In the genomic region with DNA sequence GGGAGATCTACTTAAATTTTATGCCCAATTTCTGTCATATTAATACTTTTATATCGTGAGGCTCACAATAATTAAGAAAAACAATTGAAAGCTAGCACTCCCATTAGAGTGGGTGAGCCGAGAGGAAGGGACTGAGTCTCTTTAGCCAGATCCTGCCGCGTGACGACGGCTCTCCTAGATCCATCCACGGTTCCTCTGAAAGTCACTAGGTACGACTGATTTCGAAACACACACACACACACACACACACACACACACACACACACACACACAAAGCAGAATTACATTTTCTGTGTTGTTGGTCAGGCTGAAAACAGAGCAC, we compare ENCODE assay signal across 7 mouse cellular contexts.
DNase-seq lines count a peak whose midpoint lies in the region; ATAC-seq and TF ChIP-seq lines count a peak whose summit lies in the region.

No protein-coding gene starts in this region.

- peak overlapping the region; percentile 54 for H3K9ac ChIP-seq in liver, adult 2 months (ENCODE audit: low read depth, low read length)
- peak overlapping the region; percentile 89 for H3K9ac ChIP-seq in embryonic facial prominence, embryonic 13.5 days
- H3K9ac ChIP-seq in hindbrain, embryonic 14.5 days = peak overlapping the region; percentile 92
- H3K9ac ChIP-seq in liver, postnatal 0 days (replicated peaks) = peak overlapping the region; percentile 66
- peak overlapping the region; percentile 73 for H3K9ac ChIP-seq in stomach, embryonic 16.5 days (ENCODE audit: low read length)

- H3K4me3 ChIP-seq in liver, adult 2 months (ENCODE audit: insufficient read depth, low read depth, low read length) = peak overlapping the region; percentile 67
- peak overlapping the region; percentile 74 for H3K4me3 ChIP-seq in embryonic facial prominence, embryonic 13.5 days
- peak overlapping the region; percentile 71 for H3K4me3 ChIP-seq in hindbrain, embryonic 14.5 days (replicated peaks; ENCODE audit: low read length)
- H3K4me3 ChIP-seq in liver, postnatal 0 days (ENCODE audit: low read depth, low read length) = peak overlapping the region; percentile 65
- peak overlapping the region; percentile 67 for H3K4me3 ChIP-seq in stomach, embryonic 16.5 days (replicated peaks; ENCODE audit: low read length)

- peak; percentile 13 for DNase-seq in liver, adult 2 months (ENCODE audit: extremely low read depth, low read depth, low spot score)
- DNase-seq in liver = no peak
- no peak for DNase-seq in hindbrain, embryonic 14.5 days (ENCODE audit: low spot score)
- no peak for DNase-seq in liver, postnatal 0 days
- no peak for DNase-seq in cerebellum, adult 8-10 months

- 0 out of 2 replicates have a peak, but pooled peaks cover 2% of the 10 kb centered on the region for H3K4me1 ChIP-seq in liver, adult 2 months (ENCODE audit: control insufficient read depth, insufficient read depth, low read length)
- no peaks in the 10 kb centered on the region for H3K4me1 ChIP-seq in embryonic facial prominence, embryonic 13.5 days
- H3K4me1 ChIP-seq in hindbrain, embryonic 14.5 days (replicated peaks; ENCODE audit: control insufficient read depth, insufficient read depth, low read length) = no peaks in the 10 kb centered on the region
- H3K4me1 ChIP-seq in liver, postnatal 0 days (ENCODE audit: insufficient read depth) = peaks cover 8% of the 10 kb centered on the region; the same call in 1 of the 2 replicates
- H3K4me1 ChIP-seq in stomach, embryonic 16.5 days (ENCODE audit: control insufficient read depth, insufficient read depth, low read length) = peaks cover 3% of the 10 kb centered on the region; the same call in 1 of the 2 replicates

- no peaks in the 10 kb centered on the region for H3K27me3 ChIP-seq in liver, adult 2 months (ENCODE audit: control insufficient read depth, insufficient read depth, low read length)
- H3K27me3 ChIP-seq in embryonic facial prominence, embryonic 13.5 days = no peaks in the 10 kb centered on the region
- no peaks in the 10 kb centered on the region for H3K27me3 ChIP-seq in hindbrain, embryonic 14.5 days (ENCODE audit: control insufficient read depth, insufficient read depth, low read length)
- H3K27me3 ChIP-seq in liver, postnatal 0 days (ENCODE audit: insufficient read depth, low read length) = peaks cover 10% of the 10 kb centered on the region; the same call in 1 of the 2 replicates
- H3K27me3 ChIP-seq in stomach, embryonic 16.5 days (ENCODE audit: control insufficient read depth, insufficient read depth, low read length) = no peaks in the 10 kb centered on the region

- WGBS in liver, adult 2 months = 3% methylated on average over 9 of the region's 9 CpGs
- WGBS in embryonic facial prominence, embryonic 13.5 days = under 1% methylated on average over 9 of the region's 9 CpGs
- 2% methylated on average over 9 of the region's 9 CpGs for WGBS in hindbrain, embryonic 14.5 days
- WGBS in liver, postnatal 0 days (ENCODE audit: insufficient replicate concordance) = 1% methylated on average over 9 of the region's 9 CpGs
- WGBS in stomach, embryonic 16.5 days = 1% methylated on average over 9 of the region's 9 CpGs

- H3K36me3 ChIP-seq in liver, adult 2 months (ENCODE audit: control insufficient read depth, insufficient read depth, low read length) = no peaks in the 10 kb centered on the region
- no peaks in the 10 kb centered on the region for H3K36me3 ChIP-seq in embryonic facial prominence, embryonic 13.5 days
- no peaks in the 10 kb centered on the region for H3K36me3 ChIP-seq in hindbrain, embryonic 14.5 days (replicated peaks; ENCODE audit: control insufficient read depth, insufficient read depth)
- no peaks in the 10 kb centered on the region for H3K36me3 ChIP-seq in liver, postnatal 0 days (replicated peaks; ENCODE audit: insufficient read depth, low read length)
- no peaks in the 10 kb centered on the region for H3K36me3 ChIP-seq in stomach, embryonic 16.5 days (ENCODE audit: control insufficient read depth, insufficient read depth, low read length)

- H3K27ac ChIP-seq in liver, adult 2 months (replicated peaks; ENCODE audit: insufficient read depth, low read depth, low read length) = no peak overlapping the region; the same call in 1 of the 2 replicates
- peak overlapping the region; percentile 89 for H3K27ac ChIP-seq in embryonic facial prominence, embryonic 13.5 days
- peak overlapping the region; percentile 93 for H3K27ac ChIP-seq in hindbrain, embryonic 14.5 days
- peak overlapping the region; percentile 77 for H3K27ac ChIP-seq in liver, postnatal 0 days (ENCODE audit: low read depth)
- H3K27ac ChIP-seq in stomach, embryonic 16.5 days (ENCODE audit: low read length) = peak overlapping the region; percentile 84

- H3K4me2 ChIP-seq in embryonic facial prominence, embryonic 13.5 days = peak overlapping the region; percentile 98
- peak overlapping the region; percentile 85 for H3K4me2 ChIP-seq in hindbrain, embryonic 14.5 days (replicated peaks)
- peak overlapping the region; percentile 94 for H3K4me2 ChIP-seq in liver, postnatal 0 days (ENCODE audit: low read depth, low read length)
- H3K4me2 ChIP-seq in stomach, embryonic 16.5 days (ENCODE audit: low read depth, low read length) = peak overlapping the region; percentile 99

- TF ChIP-seq POLR2A in liver, adult 2 months (IDR thresholded peaks at IDR 0.05; ENCODE audit: extremely low read depth, insufficient read depth, low read length) = no peak

- H3K79me2 ChIP-seq in liver, adult 2 months (ENCODE audit: control insufficient read depth, insufficient read depth, low read length) = no peaks in the 10 kb centered on the region

- no peak for TF ChIP-seq EP300 in liver, postnatal 0 days (IDR thresholded peaks at IDR 0.05; ENCODE audit: low read depth)

- H3K9me3 ChIP-seq in embryonic facial prominence, embryonic 13.5 days = no peaks in the 10 kb centered on the region
- H3K9me3 ChIP-seq in hindbrain, embryonic 14.5 days (ENCODE audit: control insufficient read depth, low read length) = no peaks in the 10 kb centered on the region
- H3K9me3 ChIP-seq in liver, postnatal 0 days (ENCODE audit: low read length) = no peaks in the 10 kb centered on the region
- no peaks in the 10 kb centered on the region for H3K9me3 ChIP-seq in stomach, embryonic 16.5 days (replicated peaks; ENCODE audit: control insufficient read depth, low read length)

- no peak for ATAC-seq in embryonic facial prominence, embryonic 13.5 days (ENCODE audit: insufficient number of reproducible peaks, insufficient read depth, low FRiP score, low TSS enrichment, low read depth)
- peak; percentile 32 for ATAC-seq in hindbrain, embryonic 14.5 days (ENCODE audit: low FRiP score)
- ATAC-seq in liver, postnatal 0 days = peak; percentile 62
- peak; percentile 52 for ATAC-seq in stomach, embryonic 16.5 days (ENCODE audit: insufficient read depth, low FRiP score)

- no peak for TF ChIP-seq CTCF in liver, adult 2 months (IDR thresholded peaks at IDR 0.05; ENCODE audit: low read depth, low read length)
- TF ChIP-seq CTCF in liver, postnatal 0 days (IDR thresholded peaks at IDR 0.05; ENCODE audit: low read depth) = no peak
